ENCODE assay signal across 8 mouse cellular contexts in the genomic region with DNA sequence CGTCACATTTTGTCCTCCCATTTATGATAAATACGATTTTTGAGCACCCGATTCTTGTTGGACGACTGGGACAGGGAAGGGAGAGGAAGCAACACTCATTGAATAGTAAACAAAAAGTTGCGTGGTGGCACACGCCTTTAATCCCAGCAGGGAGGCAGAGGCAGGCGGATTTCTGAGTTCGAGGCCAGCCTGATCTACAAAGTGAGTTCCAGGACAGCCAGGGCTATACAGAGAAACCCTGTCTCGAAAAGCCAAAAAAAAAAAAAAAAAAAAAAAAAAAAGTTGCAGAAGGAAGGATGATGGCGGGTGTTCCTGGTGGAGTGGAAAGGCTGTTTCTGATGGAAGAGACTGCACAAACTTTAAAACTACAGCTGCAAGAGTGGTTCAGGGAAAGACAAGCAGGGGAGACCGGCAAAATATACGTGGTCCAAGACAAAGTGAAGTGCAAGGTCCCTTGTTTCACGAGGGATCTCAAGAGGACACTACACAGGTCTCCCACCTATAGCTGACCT. TPM values are rescaled to one million over a fixed set of nuclear protein-coding genes. Genes with fewer than 3 reads are reported as not detected.
DNase-seq lines count a peak whose midpoint lies in the region; ATAC-seq and TF ChIP-seq lines count a peak whose summit lies in the region.

No protein-coding gene starts in this region.

- peak overlapping the region; percentile 56 for H3K9ac ChIP-seq in heart, embryonic 11.5 days (ENCODE audit: low read depth, low read length)
- peak overlapping the region; percentile 41 for H3K9ac ChIP-seq in ES-Bruce4 (ENCODE audit: low read depth, poor library complexity, severe bottlenecking)
- H3K9ac ChIP-seq in hindbrain, embryonic 11.5 days (ENCODE audit: low read depth, low read length), result peak overlapping the region; percentile 24; the same call in 1 of the 2 replicates

- peak overlapping the region; percentile 31 for H3K4me3 ChIP-seq in heart, embryonic 11.5 days (ENCODE audit: low read depth, low read length)
- no peak overlapping the region for H3K4me3 ChIP-seq in ES-Bruce4 (ENCODE audit: low read depth, low read length)
- no peak overlapping the region for H3K4me3 ChIP-seq in hindbrain, embryonic 11.5 days (ENCODE audit: low read depth, low read length)

- H3K27me3 ChIP-seq in heart, embryonic 11.5 days (ENCODE audit: control insufficient read depth, insufficient read depth, low read length), result no peaks in the 10 kb centered on the region
- no peaks in the 10 kb centered on the region for H3K27me3 ChIP-seq in ES-Bruce4 (ENCODE audit: control insufficient read depth, insufficient read depth, low read length, poor library complexity, severe bottlenecking)
- H3K27me3 ChIP-seq in hindbrain, embryonic 11.5 days (ENCODE audit: control insufficient read depth, insufficient read depth, low read length), result no peaks in the 10 kb centered on the region

- H3K36me3 ChIP-seq in heart, embryonic 11.5 days (ENCODE audit: control insufficient read depth, insufficient read depth, low read length), result no peaks in the 10 kb centered on the region
- peaks cover 2% of the 10 kb centered on the region for H3K36me3 ChIP-seq in ES-Bruce4 (ENCODE audit: control insufficient read depth, insufficient read depth, low read length, poor library complexity, severe bottlenecking)
- H3K36me3 ChIP-seq in hindbrain, embryonic 11.5 days (ENCODE audit: control insufficient read depth, insufficient read depth, low read length), result no peaks in the 10 kb centered on the region

- DNase-seq in heart, adult 9 months (ENCODE audit: low spot score in 2 of 2), result no peak
- no peak for DNase-seq in hindbrain, embryonic 11.5 days (ENCODE audit: low spot score)
- no peak for DNase-seq in right cerebral cortex, postnatal 36 days (ENCODE audit: low spot score in 2 of 2)
- DNase-seq in cerebellum, adult 18-20 months, result no peak
- DNase-seq in embryo, embryonic 10.5 days (ENCODE audit: low spot score), result no peak

- peaks cover 3% of the 10 kb centered on the region; the same call in 1 of the 2 replicates for H3K4me1 ChIP-seq in heart, embryonic 11.5 days (ENCODE audit: control insufficient read depth, insufficient read depth, low read length)
- no peaks in the 10 kb centered on the region for H3K4me1 ChIP-seq in ES-Bruce4 (ENCODE audit: control insufficient read depth, insufficient read depth, low read length)
- H3K4me1 ChIP-seq in hindbrain, embryonic 11.5 days (replicated peaks; ENCODE audit: control insufficient read depth, insufficient read depth, low read length), result peaks cover 5% of the 10 kb centered on the region; the same call in 1 of the 2 replicates

- peak overlapping the region; percentile 36; the same call in 1 of the 2 replicates for H3K27ac ChIP-seq in heart, embryonic 11.5 days (ENCODE audit: low read depth, low read length)
- peak overlapping the region; percentile 45; the same call in 1 of the 2 replicates for H3K27ac ChIP-seq in ES-Bruce4 (ENCODE audit: insufficient read depth, low read length)
- H3K27ac ChIP-seq in hindbrain, embryonic 11.5 days (ENCODE audit: low read depth, low read length), result no peak overlapping the region

- no peak for TF ChIP-seq EP300 in ES-Bruce4 (IDR thresholded peaks at IDR 0.05; ENCODE audit: insufficient read depth, low read depth, low read length)

- WGBS in heart, embryonic 11.5 days (ENCODE audit: insufficient replicate concordance), result 28% methylated on average over 13 of the region's 13 CpGs
- WGBS in hindbrain, embryonic 11.5 days, result 35% methylated on average over 13 of the region's 13 CpGs

- H3K4me2 ChIP-seq in heart, embryonic 11.5 days, result peak overlapping the region; percentile 62
- peak overlapping the region; percentile 31; the same call in 1 of the 2 replicates for H3K4me2 ChIP-seq in hindbrain, embryonic 11.5 days (replicated peaks; ENCODE audit: low read depth, low read length)

- no peaks in the 10 kb centered on the region for H3K9me3 ChIP-seq in heart, embryonic 11.5 days (replicated peaks; ENCODE audit: control insufficient read depth, low read length)
- H3K9me3 ChIP-seq in ES-Bruce4 (replicated peaks; ENCODE audit: control insufficient read depth, insufficient read depth, low read length, poor library complexity, severe bottlenecking), result no peaks in the 10 kb centered on the region
- no peaks in the 10 kb centered on the region for H3K9me3 ChIP-seq in hindbrain, embryonic 11.5 days (ENCODE audit: control insufficient read depth, low read length)

- ATAC-seq in heart, embryonic 11.5 days (replicated peaks; ENCODE audit: insufficient number of reproducible peaks, low FRiP score, low TSS enrichment), result no peak
- peak; percentile 12; the same call in 1 of the 2 replicates for ATAC-seq in hindbrain, embryonic 11.5 days (ENCODE audit: low FRiP score)
- ATAC-seq in megakaryocyte-erythroid progenitor cell, adult 5-6 weeks (replicated peaks; ENCODE audit: low FRiP score, low TSS enrichment, poor library complexity, severe bottlenecking), result peak; percentile 1; the same call in 1 of the 2 replicates

- TF ChIP-seq CTCF in ES-Bruce4 (IDR thresholded peaks at IDR 0.05; ENCODE audit: low read depth, low read length), result no peak

- TF ChIP-seq POLR2A in ES-Bruce4 (IDR thresholded peaks at IDR 0.05; ENCODE audit: insufficient read depth, low read length), result no peak

RNA-seq across cellular contexts. Expression of a gene that starts 0.6 kb away (rescaled TPM):
- polyA plus RNA-seq in heart, embryonic 11.5 days (2014; fragmentation: Nextera tagmentation; extraction: Ambion mirVana), result 52.5 and 60.2 TPM in 2 replicates
- polyA plus RNA-seq in ES-Bruce4 (2011; ENCODE audit: insufficient read depth, insufficient read length, low read depth, missing spikeins), result 93.3 and 109 TPM in 2 replicates
- polyA plus RNA-seq in hindbrain, embryonic 11.5 days (2014; fragmentation: Nextera tagmentation; extraction: Ambion mirVana), result 95.5 and 98.2 TPM in 2 replicates
- 31.9 and 56.8 TPM in 2 replicates for total RNA-seq in megakaryocyte-erythroid progenitor cell, adult 5-6 weeks (2014; fragmentation: Nextera tagmentation)
- 18.3 and 54.6 TPM in 2 replicates for total RNA-seq in megakaryocyte-erythroid progenitor cell, adult 5-6 weeks (2017)

RNA-seq across cellular contexts. Expression of a gene that starts 11.0 kb away (rescaled TPM):
- polyA plus RNA-seq in heart, embryonic 11.5 days (2014; fragmentation: Nextera tagmentation; extraction: Ambion mirVana), result 0.23 and 0.50 TPM in 2 replicates
- polyA plus RNA-seq in ES-Bruce4 (2011; ENCODE audit: insufficient read depth, insufficient read length, low read depth, missing spikeins), result 10.9 and 11.1 TPM in 2 replicates
- 0.82 and 1.1 TPM in 2 replicates for polyA plus RNA-seq in hindbrain, embryonic 11.5 days (2014; fragmentation: Nextera tagmentation; extraction: Ambion mirVana)
- total RNA-seq in megakaryocyte-erythroid progenitor cell, adult 5-6 weeks (2014; fragmentation: Nextera tagmentation), result not detected in 2 replicates
- not detected in 2 replicates for total RNA-seq in megakaryocyte-erythroid progenitor cell, adult 5-6 weeks (2017)

RNA-seq across cellular contexts. Expression of a gene that starts 26.8 kb away (rescaled TPM):
- 63.9 and 68.0 TPM in 2 replicates for polyA plus RNA-seq in heart, embryonic 11.5 days (2014; fragmentation: Nextera tagmentation; extraction: Ambion mirVana)
- 23.6 and 24.1 TPM in 2 replicates for polyA plus RNA-seq in ES-Bruce4 (2011; ENCODE audit: insufficient read depth, insufficient read length, low read depth, missing spikeins)
- polyA plus RNA-seq in hindbrain, embryonic 11.5 days (2014; fragmentation: Nextera tagmentation; extraction: Ambion mirVana), result 26.0 and 29.5 TPM in 2 replicates
- total RNA-seq in megakaryocyte-erythroid progenitor cell, adult 5-6 weeks (2014; fragmentation: Nextera tagmentation), result 13.7 and 18.5 TPM in 2 replicates
- 25.9 and 29.0 TPM in 2 replicates for total RNA-seq in megakaryocyte-erythroid progenitor cell, adult 5-6 weeks (2017)
